Mouse (Mus musculus): ENCODE data around the gene Scimp. TPM values are rescaled to one million over a fixed set of nuclear protein-coding genes. Genes with fewer than 3 reads are reported as not detected.
A peak's percentile ranks its signal among the peaks of the same experiment; 100 is the strongest.

The Scimp gene
- polyA plus RNA-seq, 1 experiment from 2014 or later = 0.70 TPM

GRCm38 (mm10) chr11:70837031-70837430 is 24.6 kb upstream of the Scimp start:
- H3K9me3 ChIP-seq (replicated peaks; ENCODE audit: control insufficient read depth, low read length) = no peaks in the 10 kb centered on the region
- no peak overlapping the region for H3K4me3 ChIP-seq (ENCODE audit: low read length)
- H3K27me3 ChIP-seq (ENCODE audit: control insufficient read depth, insufficient read depth, low read length) = no peaks in the 10 kb centered on the region
- no peaks in the 10 kb centered on the region for H3K36me3 ChIP-seq (ENCODE audit: control insufficient read depth, insufficient read depth)
- H3K9ac ChIP-seq (ENCODE audit: low read length) = no peak overlapping the region
- WGBS = 86% methylated on average over 3 of the region's 3 CpGs
- H3K4me2 ChIP-seq (ENCODE audit: low read depth, low read length) = no peak overlapping the region
- H3K27ac ChIP-seq (ENCODE audit: low read length) = no peak overlapping the region
- H3K4me1 ChIP-seq (ENCODE audit: control insufficient read depth, insufficient read depth, low read length) = no peaks in the 10 kb centered on the region
- no peak for ATAC-seq (replicated peaks; ENCODE audit: extremely low read depth, insufficient read depth, low FRiP score)

- Histone ChIP-seq H3K4me3 (ENCODE audit: low read length) (no peak overlapping the region), H3K27me3 (ENCODE audit: control insufficient read depth, insufficient read depth, low read length) (no peaks in the 10 kb centered on the region), H3K36me3 (ENCODE audit: control insufficient read depth, insufficient read depth) (no peaks in the 10 kb centered on the region), H3K9me3 (replicated peaks; ENCODE audit: control insufficient read depth, low read length) (no peaks in the 10 kb centered on the region), H3K27ac (ENCODE audit: low read length) (no peak overlapping the region), H3K9ac (ENCODE audit: low read length) (no peak overlapping the region), H3K4me1 (ENCODE audit: control insufficient read depth, insufficient read depth, low read length) (no peaks in the 10 kb centered on the region), H3K4me2 (ENCODE audit: low read depth, low read length) (no peak overlapping the region)
- no peak for ATAC-seq (replicated peaks; ENCODE audit: extremely low read depth, insufficient read depth, low FRiP score)
- 51% methylated on average over 6 of the region's 6 CpGs for WGBS
Measured at GRCm38 (mm10) chr11:70835381-70835831, 23.0 kb upstream of the Scimp start.

- no peaks in the 10 kb centered on the region for H3K27me3 ChIP-seq (ENCODE audit: control insufficient read depth, insufficient read depth, low read length)
- 78% methylated on average over 3 of the region's 3 CpGs for WGBS
- H3K36me3 ChIP-seq (ENCODE audit: control insufficient read depth, insufficient read depth) = no peaks in the 10 kb centered on the region
- no peak overlapping the region for H3K9ac ChIP-seq (ENCODE audit: low read length)
- ATAC-seq (replicated peaks; ENCODE audit: extremely low read depth, insufficient read depth, low FRiP score) = no peak
- H3K4me2 ChIP-seq (ENCODE audit: low read depth, low read length) = no peak overlapping the region
- H3K4me1 ChIP-seq (ENCODE audit: control insufficient read depth, insufficient read depth, low read length) = no peaks in the 10 kb centered on the region
- H3K4me3 ChIP-seq (ENCODE audit: low read length) = no peak overlapping the region
- no peaks in the 10 kb centered on the region for H3K9me3 ChIP-seq (replicated peaks; ENCODE audit: control insufficient read depth, low read length)
- no peak overlapping the region for H3K27ac ChIP-seq (ENCODE audit: low read length)
Measured at GRCm38 (mm10) chr11:70833831-70834230, 21.4 kb upstream of the Scimp start.

GRCm38 (mm10) chr11:70833408-70833807 is 21.0 kb upstream of the Scimp start:
- no peak overlapping the region for H3K9ac ChIP-seq (ENCODE audit: low read length)
- ATAC-seq (replicated peaks; ENCODE audit: extremely low read depth, insufficient read depth, low FRiP score) = no peak

GRCm38 (mm10) chr11:70831201-70831600 is 18.8 kb upstream of the Scimp start:
- Histone ChIP-seq H3K4me2 (ENCODE audit: low read depth, low read length) (no peak overlapping the region), H3K9me3 (replicated peaks; ENCODE audit: control insufficient read depth, low read length) (no peaks in the 10 kb centered on the region), H3K27me3 (ENCODE audit: control insufficient read depth, insufficient read depth, low read length) (no peaks in the 10 kb centered on the region), H3K9ac (ENCODE audit: low read length) (no peak overlapping the region), H3K4me1 (ENCODE audit: control insufficient read depth, insufficient read depth, low read length) (no peaks in the 10 kb centered on the region), H3K36me3 (ENCODE audit: control insufficient read depth, insufficient read depth) (no peaks in the 10 kb centered on the region), H3K27ac (ENCODE audit: low read length) (no peak overlapping the region), H3K4me3 (ENCODE audit: low read length) (no peak overlapping the region)
- ATAC-seq (replicated peaks; ENCODE audit: extremely low read depth, insufficient read depth, low FRiP score) = no peak
- 58% methylated on average over 3 of the region's 3 CpGs for WGBS

More at GRCm38 (mm10) chr11:70833408-70833807, 21.0 kb upstream of the Scimp start:
- Histone ChIP-seq H3K4me1 (ENCODE audit: control insufficient read depth, insufficient read depth, low read length) (no peaks in the 10 kb centered on the region), H3K9me3 (replicated peaks; ENCODE audit: control insufficient read depth, low read length) (no peaks in the 10 kb centered on the region), H3K4me3 (ENCODE audit: low read length) (no peak overlapping the region), H3K27me3 (ENCODE audit: control insufficient read depth, insufficient read depth, low read length) (no peaks in the 10 kb centered on the region), H3K4me2 (ENCODE audit: low read depth, low read length) (no peak overlapping the region), H3K36me3 (ENCODE audit: control insufficient read depth, insufficient read depth) (no peaks in the 10 kb centered on the region), H3K27ac (ENCODE audit: low read length) (no peak overlapping the region)

GRCm38 (mm10) chr11:70828975-70829615 is 16.7 kb upstream of the Scimp start:
- no peak overlapping the region for H3K27ac ChIP-seq (ENCODE audit: low read length)
- no peak overlapping the region for H3K4me2 ChIP-seq (ENCODE audit: low read depth, low read length)
- H3K36me3 ChIP-seq (ENCODE audit: control insufficient read depth, insufficient read depth) = no peaks in the 10 kb centered on the region
- no peak overlapping the region for H3K4me3 ChIP-seq (ENCODE audit: low read length)
- 74% methylated on average over 11 of the region's 11 CpGs for WGBS
- no peak overlapping the region for H3K9ac ChIP-seq (ENCODE audit: low read length)
- no peaks in the 10 kb centered on the region for H3K9me3 ChIP-seq (replicated peaks; ENCODE audit: control insufficient read depth, low read length)
- no peaks in the 10 kb centered on the region for H3K27me3 ChIP-seq (ENCODE audit: control insufficient read depth, insufficient read depth, low read length)
- ATAC-seq (replicated peaks; ENCODE audit: extremely low read depth, insufficient read depth, low FRiP score) = no peak
- H3K4me1 ChIP-seq (ENCODE audit: control insufficient read depth, insufficient read depth, low read length) = no peaks in the 10 kb centered on the region

- no peaks in the 10 kb centered on the region for H3K27me3 ChIP-seq (ENCODE audit: control insufficient read depth, insufficient read depth, low read length)
- H3K9me3 ChIP-seq (replicated peaks; ENCODE audit: control insufficient read depth, low read length) = no peaks in the 10 kb centered on the region
- H3K9ac ChIP-seq (ENCODE audit: low read length) = no peak overlapping the region
- H3K4me2 ChIP-seq (ENCODE audit: low read depth, low read length) = no peak overlapping the region
- H3K4me1 ChIP-seq (ENCODE audit: control insufficient read depth, insufficient read depth, low read length) = peaks cover 7% of the 10 kb centered on the region
- no peak overlapping the region for H3K27ac ChIP-seq (ENCODE audit: low read length)
- no peaks in the 10 kb centered on the region for H3K36me3 ChIP-seq (ENCODE audit: control insufficient read depth, insufficient read depth)
- no peak for ATAC-seq (replicated peaks; ENCODE audit: extremely low read depth, insufficient read depth, low FRiP score)
- 83% methylated on average over 2 of the region's 2 CpGs for WGBS
- H3K4me3 ChIP-seq (ENCODE audit: low read length) = no peak overlapping the region
Measured at GRCm38 (mm10) chr11:70826207-70826606, 13.8 kb upstream of the Scimp start.

GRCm38 (mm10) chr11:70821728-70822591 is 9.6 kb upstream of the Scimp start:
- Histone ChIP-seq H3K9me3 (replicated peaks; ENCODE audit: control insufficient read depth, low read length) (no peaks in the 10 kb centered on the region), H3K27ac (ENCODE audit: low read length) (no peak overlapping the region)
- WGBS = 42% methylated on average over 17 of the region's 17 CpGs

GRCm38 (mm10) chr11:70820120-70820519 is 7.7 kb upstream of the Scimp start:
- Histone ChIP-seq H3K4me3 (ENCODE audit: low read length) (no peak overlapping the region), H3K27ac (ENCODE audit: low read length) (no peak overlapping the region), H3K4me1 (ENCODE audit: control insufficient read depth, insufficient read depth, low read length) (peaks cover 7% of the 10 kb centered on the region), H3K36me3 (ENCODE audit: control insufficient read depth, insufficient read depth) (no peaks in the 10 kb centered on the region), H3K27me3 (ENCODE audit: control insufficient read depth, insufficient read depth, low read length) (no peaks in the 10 kb centered on the region), H3K9ac (ENCODE audit: low read length) (no peak overlapping the region), H3K9me3 (replicated peaks; ENCODE audit: control insufficient read depth, low read length) (no peaks in the 10 kb centered on the region), H3K4me2 (ENCODE audit: low read depth, low read length) (no peak overlapping the region)
- no peak for ATAC-seq (replicated peaks; ENCODE audit: extremely low read depth, insufficient read depth, low FRiP score)
- 77% methylated on average over 8 of the region's 8 CpGs for WGBS

More at GRCm38 (mm10) chr11:70821728-70822591, 9.6 kb upstream of the Scimp start:
- Histone ChIP-seq H3K4me1 (ENCODE audit: control insufficient read depth, insufficient read depth, low read length) (peaks cover 7% of the 10 kb centered on the region), H3K27me3 (ENCODE audit: control insufficient read depth, insufficient read depth, low read length) (no peaks in the 10 kb centered on the region), H3K4me2 (ENCODE audit: low read depth, low read length) (peak overlapping the region; percentile 16; the same call in 1 of the 2 replicates), H3K4me3 (ENCODE audit: low read length) (no peak overlapping the region), H3K36me3 (ENCODE audit: control insufficient read depth, insufficient read depth) (no peaks in the 10 kb centered on the region), H3K9ac (ENCODE audit: low read length) (no peak overlapping the region)
- no peak for ATAC-seq (replicated peaks; ENCODE audit: extremely low read depth, insufficient read depth, low FRiP score)
